Mouse (Mus musculus): Measurements from ENCODE around the gene Rbm34. TPM values are rescaled to one million over a fixed set of nuclear protein-coding genes. Genes with fewer than 3 reads are reported as not detected.
"Not testable (repeated sequence)": the region's sequence is repeated elsewhere in the genome, so short reads cannot be mapped to it uniquely, and the experiment has no call there.

Rbm34 gene
- polyA plus RNA-seq (2015; fragmentation: Nextera tagmentation; extraction: Ambion mirVana), result 22.2 and 22.3 TPM in 2 replicates

DNA sequence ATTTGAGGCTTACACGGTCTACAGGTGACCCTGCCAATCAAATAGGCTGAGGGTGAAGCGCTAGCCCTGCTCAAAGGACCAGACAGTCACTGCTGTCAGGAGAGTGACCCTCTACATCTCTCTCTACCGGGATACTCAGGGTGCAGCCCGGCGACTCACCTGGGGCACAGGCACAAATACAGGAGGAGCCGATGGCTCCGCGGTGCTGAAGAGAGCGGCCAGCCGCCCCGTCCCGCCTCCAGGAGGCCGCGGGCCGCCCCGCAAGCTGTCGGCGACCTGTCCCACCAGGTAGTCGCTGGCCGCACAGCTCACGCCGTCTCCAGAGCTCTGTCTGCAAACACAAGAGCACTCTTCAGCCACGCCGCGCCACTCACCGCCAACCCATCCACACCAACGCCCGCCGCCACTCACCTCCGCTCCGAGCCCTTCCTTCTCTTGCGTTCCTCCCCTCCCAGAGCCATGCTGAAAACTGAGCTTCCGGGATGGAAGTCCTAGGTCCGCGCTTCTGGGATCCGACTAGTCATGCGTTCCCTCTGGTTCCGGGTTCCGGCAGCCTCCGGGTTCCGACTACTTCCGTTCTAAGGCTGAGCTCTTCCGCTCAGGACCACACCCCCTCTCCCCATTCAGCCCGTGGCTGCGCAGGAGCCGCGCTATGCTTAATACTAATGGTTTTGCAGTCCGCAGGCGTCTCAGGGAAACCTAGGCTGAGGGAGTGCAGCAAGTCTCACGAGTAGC lies at the start of gene Rbm34:
Gene Rbm34 (minus strand): TSS at position 493 of the 735 bp plus-strand sequence.
- Histone ChIP-seq H3K27me3 (no peaks in the 10 kb centered on the region), H3K4me1 (peaks cover 13% of the 10 kb centered on the region), H3K9ac (peak within 1 kb of the TSS; percentile 78), H3K9me3 (no peaks in the 10 kb centered on the region), H3K4me2 (peak within 1 kb of the TSS; percentile 89), H3K27ac (peak within 1 kb of the TSS; percentile 89), H3K4me3 (peak within 1 kb of the TSS; percentile 99), H3K36me3 (peaks cover 30% of the 10 kb centered on the region)
- under 1% methylated on average over 49 of the region's 50 CpGs for WGBS
- ATAC-seq (ENCODE audit: insufficient number of reproducible peaks, low FRiP score, low TSS enrichment, low read depth), result peak; percentile 97

DNA sequence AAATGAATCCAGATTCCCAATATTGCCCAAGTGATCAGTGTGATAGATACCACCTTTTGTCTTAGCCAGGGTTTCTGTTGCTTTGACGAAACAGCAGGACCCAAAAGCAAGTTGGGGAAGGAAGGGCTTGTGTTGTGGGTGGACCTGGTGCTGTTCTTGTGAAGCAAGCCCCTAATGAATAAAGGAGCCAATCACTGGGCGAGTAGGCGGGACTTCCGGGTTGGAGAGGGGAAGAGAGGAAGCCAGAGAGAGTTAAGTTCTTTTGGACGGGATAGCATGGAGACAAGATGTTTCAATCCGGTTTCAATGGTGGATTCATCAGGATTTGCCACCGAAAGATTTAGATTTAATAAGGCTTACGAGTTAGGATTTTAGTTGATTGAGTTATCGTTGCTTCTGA lies 40.8 kb upstream of the Rbm34 start:
- no peak for ATAC-seq (ENCODE audit: insufficient number of reproducible peaks, low FRiP score, low TSS enrichment, low read depth)
- 58% methylated on average over 9 of the region's 9 CpGs for WGBS

GRCm38 (mm10) chr8:126994506-126994905 lies 23.6 kb upstream of the Rbm34 start:
- Histone ChIP-seq H3K27me3 (no peaks in the 10 kb centered on the region), H3K4me1 (no peaks in the 10 kb centered on the region), H3K4me2 (no peak overlapping the region), H3K27ac (no peak overlapping the region), H3K9me3 (no peaks in the 10 kb centered on the region), H3K4me3 (no peak overlapping the region), H3K36me3 (no peaks in the 10 kb centered on the region), H3K9ac (no peak overlapping the region)
- WGBS, result 68% methylated on average over 1 of the region's 1 CpGs
- ATAC-seq (ENCODE audit: insufficient number of reproducible peaks, low FRiP score, low TSS enrichment, low read depth), result no peak

More for the DNA sequence above, 40.8 kb upstream of the Rbm34 start:
- Histone ChIP-seq H3K9me3 (no peaks in the 10 kb centered on the region), H3K27me3 (no peaks in the 10 kb centered on the region), H3K4me2 (no peak overlapping the region), H3K4me1 (no peaks in the 10 kb centered on the region), H3K27ac (no peak overlapping the region), H3K4me3 (no peak overlapping the region), H3K9ac (no peak overlapping the region), H3K36me3 (no peaks in the 10 kb centered on the region)

DNA sequence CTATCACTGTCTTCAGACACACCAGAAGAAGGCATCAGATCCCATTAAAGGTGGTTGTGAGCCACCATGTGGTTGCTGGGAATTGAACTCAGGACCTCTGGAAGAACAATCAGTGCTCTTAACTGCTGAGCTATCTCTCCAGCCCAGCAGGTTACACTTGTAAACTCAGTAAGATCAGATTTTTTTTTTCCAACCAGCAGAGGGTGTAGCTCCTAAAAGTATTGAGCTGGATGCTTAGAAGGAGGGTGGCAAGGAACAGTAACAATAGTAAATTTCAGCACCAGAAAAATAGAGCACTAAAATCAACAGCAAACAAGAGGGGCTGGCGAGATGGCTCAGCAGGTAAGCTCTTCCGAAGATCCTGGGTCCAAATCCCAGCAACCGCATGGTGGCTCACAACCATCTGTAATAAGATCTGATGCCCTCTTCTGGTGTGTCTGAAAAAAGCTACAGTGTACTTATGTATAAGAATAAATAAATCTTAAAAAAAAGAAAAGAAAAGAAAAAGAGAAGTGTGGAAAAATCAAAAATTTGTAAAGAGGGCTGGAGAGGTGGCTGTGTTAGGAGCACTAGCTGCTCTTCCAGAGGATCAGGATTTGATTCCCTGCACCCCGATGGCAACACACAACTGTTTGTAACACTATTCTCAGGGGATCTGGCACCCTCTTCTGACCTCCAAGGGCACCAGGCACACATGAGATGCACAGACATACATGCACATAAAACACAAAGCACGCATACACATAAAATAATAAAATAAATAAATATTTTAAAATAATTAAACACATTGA lies 18.7 kb upstream of the Rbm34 start:
- Histone ChIP-seq H3K9ac (no peak overlapping the region), H3K4me1 (no peaks in the 10 kb centered on the region), H3K27ac (no peak overlapping the region), H3K9me3 (no peaks in the 10 kb centered on the region), H3K27me3 (no peaks in the 10 kb centered on the region), H3K36me3 (no peaks in the 10 kb centered on the region), H3K4me3 (no peak overlapping the region), H3K4me2 (no peak overlapping the region)
- WGBS, result 73% methylated on average over 5 of the region's 5 CpGs
- ATAC-seq (ENCODE audit: insufficient number of reproducible peaks, low FRiP score, low TSS enrichment, low read depth), result no peak

DNA sequence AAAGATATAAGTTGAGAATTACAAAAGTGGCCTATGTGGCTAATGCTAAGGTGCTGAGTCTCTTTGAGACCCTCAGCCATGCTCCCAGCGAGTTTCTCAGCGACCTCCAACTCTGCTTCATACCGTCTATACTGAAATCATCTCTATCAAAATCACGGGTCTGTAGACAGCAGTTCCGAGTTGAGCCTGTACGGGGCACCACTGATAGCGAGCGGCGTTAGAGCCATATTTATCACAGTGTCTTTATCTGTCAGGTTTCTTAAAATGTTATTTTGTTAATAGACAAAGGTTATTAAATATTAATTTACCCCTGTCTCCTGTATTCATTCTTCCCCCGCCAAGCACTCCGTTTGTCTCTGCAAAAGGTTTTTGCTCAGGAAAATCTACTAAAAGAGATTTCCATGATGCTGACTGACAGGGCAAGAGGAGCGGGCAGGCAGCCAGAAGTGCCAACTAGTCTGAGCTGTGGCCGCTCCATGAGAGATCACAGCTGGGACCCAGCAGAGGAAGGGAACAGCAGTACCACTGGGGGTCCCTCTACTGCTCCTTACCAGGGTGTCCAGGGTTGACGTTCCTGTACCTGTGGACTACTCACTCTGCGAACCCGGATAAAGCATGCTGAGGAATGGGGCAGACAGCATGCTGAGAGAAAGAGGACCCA lies 17.6 kb upstream of the Rbm34 start:
- no peaks in the 10 kb centered on the region for H3K36me3 ChIP-seq
- no peaks in the 10 kb centered on the region for H3K9me3 ChIP-seq
- no peaks in the 10 kb centered on the region for H3K4me1 ChIP-seq
- H3K4me2 ChIP-seq, result no peak overlapping the region
- H3K27me3 ChIP-seq, result no peaks in the 10 kb centered on the region
- WGBS, result 60% methylated on average over 16 of the region's 16 CpGs
- H3K4me3 ChIP-seq, result no peak overlapping the region
- no peak for ATAC-seq (ENCODE audit: insufficient number of reproducible peaks, low FRiP score, low TSS enrichment, low read depth)
- H3K27ac ChIP-seq, result no peak overlapping the region
- no peak overlapping the region for H3K9ac ChIP-seq

DNA sequence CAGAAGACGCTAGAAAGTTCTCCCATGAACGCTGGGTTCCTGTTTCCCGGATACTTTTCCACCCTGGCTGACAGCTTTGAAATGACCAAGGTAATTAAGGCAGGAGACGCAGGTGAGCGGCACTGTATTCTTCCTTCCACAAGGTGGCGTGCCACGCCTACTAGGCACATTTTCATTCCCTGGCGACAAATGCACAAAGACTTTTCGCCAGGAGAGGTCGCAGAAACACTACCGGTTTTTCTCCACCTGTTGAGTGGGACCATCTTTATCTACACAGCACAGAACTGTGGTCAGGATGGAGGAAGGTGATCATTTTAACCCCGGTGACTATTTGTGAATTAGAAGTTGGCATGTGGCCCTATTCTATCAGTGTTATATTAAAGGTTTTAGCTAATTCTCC lies 15.6 kb upstream of the Rbm34 start:
- H3K9ac ChIP-seq, result no peak overlapping the region
- H3K4me2 ChIP-seq, result no peak overlapping the region
- ATAC-seq (ENCODE audit: insufficient number of reproducible peaks, low FRiP score, low TSS enrichment, low read depth), result no peak
- no peaks in the 10 kb centered on the region for H3K36me3 ChIP-seq
- H3K27me3 ChIP-seq, result no peaks in the 10 kb centered on the region
- 2% methylated on average over 12 of the region's 12 CpGs for WGBS
- H3K9me3 ChIP-seq, result no peaks in the 10 kb centered on the region
- no peaks in the 10 kb centered on the region for H3K4me1 ChIP-seq
- no peak overlapping the region for H3K27ac ChIP-seq
- H3K4me3 ChIP-seq, result no peak overlapping the region

DNA sequence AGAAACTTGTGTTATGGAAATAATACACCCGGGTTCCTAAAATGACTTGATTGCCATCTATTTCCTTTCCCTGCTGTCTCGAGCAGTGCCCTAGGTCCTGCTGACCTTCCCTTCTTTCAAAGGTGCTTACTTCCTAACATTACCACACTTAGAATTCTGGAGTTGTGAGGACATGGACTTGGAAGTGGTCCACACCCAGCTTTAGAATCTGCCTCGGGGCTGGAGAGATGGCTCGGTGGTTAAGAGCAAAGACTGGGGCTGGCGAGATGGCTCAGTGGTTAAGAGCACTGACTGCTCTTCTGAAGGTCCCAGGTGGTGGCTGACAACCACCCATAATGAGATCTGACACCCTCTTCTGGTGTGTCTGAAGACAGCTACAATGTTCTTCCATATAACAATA lies 9.2 kb upstream of the Rbm34 start:
- Histone ChIP-seq H3K27ac (no peak overlapping the region), H3K4me2 (no peak overlapping the region), H3K36me3 (no peaks in the 10 kb centered on the region), H3K9ac (no peak overlapping the region), H3K4me1 (peaks cover 4% of the 10 kb centered on the region; the same call in 1 of the 2 replicates), H3K4me3 (no peak overlapping the region), H3K9me3 (no peaks in the 10 kb centered on the region), H3K27me3 (peaks cover 9% of the 10 kb centered on the region)
- 47% methylated on average over 5 of the region's 5 CpGs for WGBS
- no peak for ATAC-seq (ENCODE audit: insufficient number of reproducible peaks, low FRiP score, low TSS enrichment, low read depth)

DNA sequence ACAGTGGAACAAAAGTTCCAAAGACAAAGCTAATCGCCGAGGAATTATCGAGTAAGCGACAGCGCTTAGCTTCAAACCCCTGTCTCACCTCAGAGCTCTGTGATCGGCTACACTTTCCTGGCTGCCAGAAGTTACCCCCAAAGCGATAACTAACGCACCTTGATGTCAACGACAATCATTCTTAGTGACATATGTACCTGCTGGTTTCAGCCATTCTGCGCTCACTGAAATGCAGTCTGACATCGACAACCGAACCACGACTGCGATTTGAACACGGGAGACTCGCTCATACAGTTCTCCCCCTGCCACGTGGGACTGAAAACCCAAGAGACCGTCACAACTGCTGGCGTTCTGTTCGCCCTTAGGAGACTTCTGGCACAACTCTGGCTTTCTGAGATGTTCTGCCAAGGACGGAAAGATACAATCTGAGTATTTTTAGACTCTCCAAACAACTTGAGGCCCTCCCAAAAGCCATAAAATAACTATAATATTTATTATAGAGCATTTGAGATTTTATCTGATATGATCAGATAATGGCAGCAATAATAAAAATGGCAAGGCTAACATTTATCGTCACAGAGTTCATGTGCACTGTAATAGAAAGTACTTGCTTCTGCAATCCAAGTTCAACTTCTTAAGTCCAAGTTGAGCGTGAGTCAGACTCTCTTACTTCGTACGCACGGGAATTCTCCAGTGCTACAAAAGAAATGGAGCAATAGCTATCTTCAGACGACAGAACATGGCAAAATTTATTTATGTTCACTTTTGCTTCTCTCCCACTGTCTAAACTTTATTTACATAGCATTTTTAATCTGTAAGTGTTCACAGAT lies 8.4 kb upstream of the Rbm34 start:
- Histone ChIP-seq H3K27me3 (peaks cover 9% of the 10 kb centered on the region), H3K4me3 (peak overlapping the region; percentile 32), H3K4me2 (peak overlapping the region; percentile 46), H3K4me1 (peaks cover 4% of the 10 kb centered on the region; the same call in 1 of the 2 replicates), H3K36me3 (no peaks in the 10 kb centered on the region), H3K27ac (peak overlapping the region; percentile 47), H3K9me3 (no peaks in the 10 kb centered on the region), H3K9ac (no peak overlapping the region)
- WGBS, result 17% methylated on average over 27 of the region's 27 CpGs
- no peak for ATAC-seq (ENCODE audit: insufficient number of reproducible peaks, low FRiP score, low TSS enrichment, low read depth)

DNA sequence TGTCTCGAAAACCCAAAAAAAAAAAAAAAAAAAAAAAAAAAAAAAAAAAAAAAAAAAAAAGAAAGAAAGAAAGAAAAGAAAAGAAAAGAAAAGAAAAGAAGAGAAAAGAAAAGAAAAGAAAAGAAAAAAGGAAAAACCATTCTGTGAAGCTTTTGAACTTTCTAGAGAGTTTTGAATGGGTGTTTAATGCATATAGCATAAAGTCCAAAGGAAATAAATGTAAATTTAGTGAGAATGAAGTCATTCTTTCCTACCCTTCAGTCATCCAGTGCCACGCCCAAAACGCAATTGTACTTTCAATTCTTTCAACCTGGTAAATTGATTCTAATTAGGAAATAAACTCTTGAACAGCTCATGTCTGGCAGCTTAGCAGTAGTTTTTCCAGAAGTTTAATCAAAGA lies 7.7 kb upstream of the Rbm34 start:
- H3K4me1 ChIP-seq; ATAC-seq (ENCODE audit: insufficient number of reproducible peaks, low FRiP score, low TSS enrichment, low read depth); H3K36me3 ChIP-seq; H3K9me3 ChIP-seq; H3K9ac ChIP-seq; H3K27ac ChIP-seq; H3K27me3 ChIP-seq: not testable (repeated sequence)
- peak overlapping the region; percentile 46 for H3K4me2 ChIP-seq
- H3K4me3 ChIP-seq, result peak overlapping the region; percentile 32; the same call in 1 of the 2 replicates
- WGBS, result 34% methylated on average over 2 of the region's 3 CpGs

DNA sequence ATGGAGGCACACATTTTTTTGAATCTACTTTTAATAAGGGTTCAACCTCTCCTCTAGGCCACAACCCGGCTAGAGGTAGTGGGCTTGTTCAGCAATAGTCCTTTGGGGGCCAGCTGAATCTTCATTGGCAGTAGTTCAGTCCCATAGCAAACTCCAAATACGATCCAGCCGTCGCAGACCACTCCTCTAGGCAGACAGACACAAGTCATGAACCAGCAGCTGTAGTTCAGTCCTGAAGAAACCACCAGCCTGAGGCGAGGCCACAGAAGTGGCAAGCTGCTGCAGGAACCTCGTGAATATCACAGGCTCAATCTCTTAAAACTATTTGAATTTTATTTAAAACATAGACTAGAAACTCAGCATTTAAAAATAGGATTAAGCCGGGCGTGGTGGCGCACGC lies 7.2 kb upstream of the Rbm34 start:
- ATAC-seq (ENCODE audit: insufficient number of reproducible peaks, low FRiP score, low TSS enrichment, low read depth), result no peak

DNA sequence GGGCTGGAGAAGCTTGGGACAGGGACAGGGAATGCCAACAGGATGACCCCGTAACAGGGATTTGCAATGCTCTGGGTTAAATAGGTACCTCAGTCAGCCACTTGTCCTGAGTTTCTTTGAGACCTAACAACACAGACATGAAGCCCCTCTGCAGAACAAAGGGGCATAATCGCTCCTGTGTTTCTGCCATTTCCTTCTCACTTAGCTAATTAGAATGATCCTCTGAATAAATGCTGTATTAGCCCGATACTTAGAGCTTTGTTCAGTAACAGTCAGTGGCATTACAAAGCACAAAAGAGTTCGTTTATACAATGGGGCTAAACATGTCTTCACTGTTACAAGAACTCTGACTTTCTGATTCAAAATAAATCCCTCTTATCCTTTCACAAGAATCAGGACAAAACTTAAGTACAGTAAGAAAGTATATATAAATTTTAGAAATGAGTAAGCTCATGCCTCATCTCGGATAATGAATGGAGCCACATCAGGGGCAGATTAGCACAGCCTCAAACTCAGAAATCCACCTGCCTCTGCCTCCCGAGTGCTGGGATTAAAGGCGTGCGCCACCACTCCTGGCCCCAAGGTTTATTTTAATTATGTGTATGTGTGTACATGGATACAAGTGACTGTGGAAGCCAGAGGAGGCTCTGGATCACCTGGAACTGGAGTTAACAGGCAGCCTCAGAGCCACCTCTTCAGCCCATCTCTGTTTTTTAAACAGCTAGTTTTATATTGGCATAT lies 5.9 kb upstream of the Rbm34 start:
- H3K27me3 ChIP-seq, result peaks cover 9% of the 10 kb centered on the region
- H3K9me3 ChIP-seq, result no peaks in the 10 kb centered on the region
- WGBS, result 67% methylated on average over 8 of the region's 8 CpGs
- H3K36me3 ChIP-seq, result no peaks in the 10 kb centered on the region
- no peak overlapping the region for H3K4me2 ChIP-seq
- no peak overlapping the region for H3K27ac ChIP-seq
- peaks cover 4% of the 10 kb centered on the region; the same call in 1 of the 2 replicates for H3K4me1 ChIP-seq
- no peak for ATAC-seq (ENCODE audit: insufficient number of reproducible peaks, low FRiP score, low TSS enrichment, low read depth)
- no peak overlapping the region for H3K9ac ChIP-seq
- H3K4me3 ChIP-seq, result no peak overlapping the region

More for the DNA sequence above, 7.2 kb upstream of the Rbm34 start:
- 68% methylated on average over 10 of the region's 10 CpGs for WGBS
- H3K4me2 ChIP-seq, result no peak overlapping the region
- H3K9me3 ChIP-seq, result no peaks in the 10 kb centered on the region
- H3K4me1 ChIP-seq, result peaks cover 4% of the 10 kb centered on the region; the same call in 1 of the 2 replicates
- H3K9ac ChIP-seq, result no peak overlapping the region
- no peaks in the 10 kb centered on the region for H3K36me3 ChIP-seq
- no peak overlapping the region for H3K27ac ChIP-seq
- H3K4me3 ChIP-seq, result no peak overlapping the region
- peaks cover 9% of the 10 kb centered on the region for H3K27me3 ChIP-seq
